Mouse (Mus musculus): ENCODE measurements around the gene Cul5.

Cul5 gene

DNA sequence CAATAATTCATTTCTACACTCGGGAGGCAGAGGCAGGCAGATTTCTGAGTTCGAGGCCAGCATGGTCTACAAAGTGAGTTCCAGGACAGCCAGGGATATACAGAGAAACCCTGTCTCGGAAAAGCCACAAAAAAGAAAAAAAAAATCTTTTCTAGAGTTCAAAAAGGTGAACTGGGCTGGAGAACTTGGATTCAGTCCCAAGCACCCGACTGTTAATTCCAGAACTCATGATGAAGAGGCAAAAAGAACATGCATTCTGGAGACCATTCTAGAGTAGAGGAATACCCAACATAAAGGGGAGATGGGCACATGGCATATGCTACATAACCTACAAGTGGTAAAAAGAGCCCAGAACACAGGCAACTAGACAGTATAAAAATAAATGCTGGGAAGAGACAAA, 62.0 kb downstream of the Cul5 start:
- DNase-seq (ENCODE audit: low spot score in 2 of 2) = no peak

DNA sequence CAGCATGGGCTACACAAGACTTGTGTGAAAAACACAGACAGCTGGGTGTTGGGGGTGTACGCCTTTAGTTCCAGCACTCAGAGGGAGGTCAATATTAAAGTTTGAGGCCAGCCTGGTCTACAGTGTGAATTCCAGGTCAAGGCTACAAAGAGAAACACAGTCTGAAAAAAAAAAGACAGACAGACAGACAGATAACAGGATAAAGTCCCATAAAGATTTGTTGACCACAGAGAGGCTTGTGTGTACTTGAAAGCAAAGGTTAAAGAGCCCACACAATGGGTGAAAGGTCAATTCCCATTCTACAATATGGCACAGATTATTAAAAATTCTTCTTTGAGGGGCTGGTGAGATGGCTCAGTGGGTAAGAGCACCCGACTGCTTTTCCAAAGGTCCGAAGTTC, 62.6 kb downstream of the Cul5 start:
- no peak for DNase-seq (ENCODE audit: low spot score in 2 of 2)

DNA sequence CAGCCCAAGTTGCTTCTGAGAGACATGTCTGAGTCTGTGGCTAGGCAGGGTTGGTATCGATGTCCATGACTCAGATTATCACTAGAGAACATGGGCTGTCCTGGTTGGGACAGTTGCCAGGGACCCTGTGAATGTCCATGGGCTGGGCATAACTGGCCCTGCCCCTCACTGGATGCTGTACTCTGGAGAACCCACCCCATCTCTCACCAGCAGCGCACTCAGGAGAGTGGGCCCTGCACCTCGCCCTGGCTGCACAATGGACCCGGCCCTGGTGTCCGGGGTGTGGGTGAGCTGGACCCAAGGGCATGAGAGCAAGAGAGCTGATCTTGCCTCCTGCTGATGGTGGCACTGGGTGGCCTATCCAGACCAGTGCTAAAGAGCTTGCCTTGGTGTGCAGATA, 64.9 kb downstream of the Cul5 start:
- no peak for DNase-seq (ENCODE audit: low spot score in 2 of 2)

DNA sequence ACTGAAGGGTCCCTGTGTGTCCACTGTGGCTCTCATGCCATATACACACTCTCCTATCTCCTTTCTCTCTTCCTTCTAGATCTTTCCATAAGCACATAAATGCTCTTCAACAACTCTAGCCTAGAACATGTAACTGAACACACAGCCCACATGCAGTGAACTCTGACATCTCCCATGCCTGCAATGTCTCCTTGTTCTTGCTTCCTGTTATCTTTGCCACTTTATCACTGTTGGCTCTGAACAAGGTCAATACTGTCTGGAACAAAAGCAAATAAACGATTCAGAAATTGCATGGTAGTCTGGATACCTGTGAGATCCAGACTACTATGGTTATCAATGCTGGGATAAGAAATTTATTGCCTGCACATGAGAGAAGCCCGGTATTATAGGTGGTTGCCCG, 66.0 kb downstream of the Cul5 start:
- DNase-seq (ENCODE audit: low spot score in 2 of 2) = no peak

DNA sequence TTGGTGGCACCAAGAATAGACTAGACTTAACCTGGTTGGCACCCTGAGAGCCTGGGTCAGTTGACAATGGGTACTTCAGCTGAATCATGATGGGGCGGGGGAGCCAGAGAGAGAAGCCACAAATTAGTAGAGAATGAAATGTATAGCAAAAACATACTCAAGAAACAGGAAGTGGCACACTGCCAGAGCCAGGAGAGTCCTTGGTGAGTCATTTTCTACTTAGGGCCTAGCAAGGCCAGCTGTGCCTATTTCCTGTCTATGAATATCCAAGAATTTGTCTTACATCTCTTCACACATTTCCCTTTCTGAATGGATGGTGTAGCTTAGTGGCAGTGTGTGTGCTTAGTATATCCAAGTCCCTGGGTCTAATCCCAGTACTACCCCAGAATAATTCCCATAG, 66.4 kb downstream of the Cul5 start:
- no peak for DNase-seq (ENCODE audit: low spot score in 2 of 2)

DNA sequence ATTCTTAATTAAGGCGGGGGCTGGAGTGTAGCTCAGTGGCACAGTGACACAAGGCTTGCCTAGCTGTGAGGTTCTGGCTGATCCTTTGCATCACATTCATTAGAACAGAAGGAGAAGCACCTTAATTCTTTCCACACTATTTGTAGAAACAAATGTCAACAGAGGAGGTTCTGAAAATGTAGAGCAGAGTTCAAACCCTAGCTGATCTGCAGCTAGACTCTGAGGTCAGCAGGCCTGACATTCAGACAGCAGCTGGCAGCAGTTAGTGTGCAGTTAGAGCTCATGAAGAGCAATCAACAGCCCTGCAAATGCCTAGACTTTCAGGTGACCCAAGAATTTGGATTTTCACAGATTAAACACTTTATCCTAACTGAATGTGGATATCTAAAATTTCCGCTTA, 68.3 kb downstream of the Cul5 start:
- DNase-seq (ENCODE audit: low spot score in 2 of 2) = no peak

DNA sequence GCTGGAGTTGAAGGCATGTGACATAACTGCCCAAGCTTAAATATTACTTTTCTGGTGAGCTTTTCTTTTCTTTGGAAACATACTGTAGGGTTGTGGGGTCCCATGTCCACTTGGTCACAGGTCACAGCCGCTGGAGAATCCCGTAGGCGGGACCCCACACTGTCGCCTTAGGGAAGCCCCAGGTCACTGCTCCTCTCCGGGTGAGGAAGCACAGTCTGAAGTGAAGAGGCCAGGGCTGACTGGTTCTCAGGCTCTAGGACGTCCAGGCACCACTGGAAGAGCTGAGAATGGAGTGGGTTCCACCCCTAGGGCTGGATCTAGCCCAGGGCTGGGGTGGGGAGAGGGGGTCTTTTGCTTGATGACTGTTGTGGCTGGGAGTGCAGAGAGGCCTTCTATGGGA, 71.2 kb downstream of the Cul5 start:
- no peak for DNase-seq (ENCODE audit: low spot score in 2 of 2)

DNA sequence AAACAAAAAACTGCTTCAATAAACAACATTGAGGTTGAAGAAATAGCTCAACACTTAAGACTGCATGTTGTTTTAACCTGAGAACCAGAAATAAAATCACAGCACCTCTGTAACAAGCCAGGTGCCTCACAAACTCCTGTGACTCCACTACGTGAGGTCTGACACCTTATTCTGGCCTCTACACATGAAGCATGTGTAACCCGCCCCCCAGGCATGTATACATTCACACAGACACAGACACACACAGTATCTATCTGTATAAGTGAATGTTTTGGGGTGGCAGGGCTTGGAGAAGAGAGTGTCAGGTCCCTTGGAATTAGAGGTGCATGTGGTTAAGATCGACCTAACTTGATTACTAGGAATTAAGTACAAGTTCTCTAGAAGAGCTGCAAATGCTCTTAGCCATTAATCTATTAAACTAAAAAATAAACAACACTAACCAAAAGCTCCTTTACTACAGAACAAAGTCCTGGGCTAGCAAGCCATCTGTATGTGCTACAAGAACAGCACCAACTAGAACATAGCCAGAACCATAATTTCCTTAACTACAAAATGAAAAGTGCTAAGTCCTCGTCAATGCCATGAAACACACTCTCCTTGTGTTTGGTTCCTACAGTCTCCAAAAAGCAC, 72.7 kb downstream of the Cul5 start:
- no peak for DNase-seq (ENCODE audit: low spot score in 2 of 2)

DNA sequence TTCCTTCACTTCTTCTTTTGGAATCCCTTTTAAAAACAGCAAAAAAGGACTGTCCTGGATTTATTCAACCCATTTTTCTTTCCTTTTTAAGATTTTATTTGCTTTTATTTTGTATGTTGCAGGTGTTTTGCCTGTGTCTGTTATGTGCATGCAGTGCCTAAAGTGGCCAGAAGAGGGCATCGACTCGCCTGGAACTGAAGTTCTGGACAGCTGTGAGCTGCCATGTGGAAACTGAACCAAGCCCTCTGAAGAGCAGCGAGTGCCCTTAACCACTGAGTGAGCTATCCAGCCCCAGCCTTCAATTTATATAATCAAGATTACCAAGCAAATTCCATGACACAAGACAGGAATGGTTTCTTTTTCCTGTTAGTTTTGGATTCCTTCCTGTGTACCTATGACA, 75.0 kb downstream of the Cul5 start:
- peak; percentile 49 to 77 for DNase-seq (ENCODE audit: low spot score in 2 of 2)

DNA sequence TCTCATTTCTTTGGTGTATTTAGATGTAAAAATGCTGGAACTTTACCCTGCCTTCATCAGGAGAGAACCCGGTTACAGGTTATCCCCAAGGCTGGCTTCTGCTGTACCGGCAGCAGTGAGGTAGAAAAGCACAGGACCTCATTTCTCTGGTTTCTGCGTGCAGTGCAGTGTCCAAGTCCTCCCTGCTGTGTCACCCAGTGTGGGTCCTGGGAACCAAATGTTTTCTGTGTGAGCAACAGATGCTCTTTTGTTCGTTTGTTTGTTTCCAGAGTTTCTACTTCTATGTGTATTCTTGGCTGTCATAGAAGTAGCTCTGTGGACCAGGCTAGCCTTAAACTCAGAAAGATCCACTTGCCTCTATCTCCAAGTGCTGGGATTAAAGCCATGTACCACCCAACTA, 87.9 kb downstream of the Cul5 start:
- no peak for DNase-seq (ENCODE audit: low spot score in 2 of 2)

DNA sequence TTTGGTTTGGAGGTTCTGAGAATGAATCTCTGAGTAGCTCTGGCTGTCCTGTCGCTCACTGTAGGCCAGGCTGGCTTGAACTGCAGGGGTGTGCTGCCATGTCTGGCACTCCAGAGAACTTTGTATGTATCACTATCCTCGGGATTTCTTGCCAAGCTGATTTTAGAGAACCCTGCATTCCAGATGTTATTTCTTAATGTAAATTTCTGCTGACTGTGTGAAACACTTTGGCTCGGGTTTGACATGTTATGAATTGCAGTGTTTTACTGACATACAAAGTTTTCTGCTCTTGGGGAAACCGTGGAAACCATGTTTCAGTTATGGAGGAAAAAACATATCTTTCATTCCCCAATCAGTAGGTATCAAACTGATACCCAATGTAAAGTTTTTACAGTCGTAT, 94.1 kb downstream of the Cul5 start:
- DNase-seq (ENCODE audit: low spot score in 2 of 2) = no peak

DNA sequence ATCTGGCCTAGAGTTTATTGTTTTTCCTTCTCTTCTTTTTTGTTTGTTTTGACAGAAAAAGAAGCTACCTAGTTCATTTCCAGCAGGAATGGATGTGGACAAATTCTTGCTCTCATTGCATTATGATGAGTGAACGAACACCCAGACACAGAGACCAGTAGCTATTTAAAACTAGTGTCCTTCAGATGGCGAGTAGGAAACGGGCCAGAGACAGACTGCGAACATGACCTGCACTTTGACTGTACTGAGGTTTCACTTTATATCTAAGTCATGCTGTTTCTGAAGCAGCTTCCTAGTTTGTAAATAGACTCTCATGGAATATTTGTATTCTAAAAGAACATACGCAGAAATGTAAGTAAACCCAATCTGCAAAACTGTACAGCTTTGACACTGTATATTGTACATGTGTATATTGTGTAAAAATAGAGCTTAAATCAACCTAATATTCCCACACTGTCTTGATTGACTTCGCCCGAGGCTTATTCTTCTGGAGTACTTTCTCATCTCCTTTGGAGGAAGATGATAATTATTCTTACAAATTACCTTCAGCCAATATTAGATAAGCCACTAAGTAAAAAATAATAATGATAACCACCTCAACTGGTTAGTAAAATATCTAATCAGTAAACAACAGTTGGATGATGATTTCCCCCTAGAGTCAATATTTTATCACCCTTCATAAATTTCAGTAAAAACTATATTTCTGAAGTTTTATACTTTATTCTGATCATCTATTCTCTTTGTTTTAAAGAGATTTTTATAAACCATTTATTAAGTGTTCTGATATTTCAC, 97.1 kb downstream of the Cul5 start:
- no peak for DNase-seq (ENCODE audit: low spot score in 2 of 2)

DNA sequence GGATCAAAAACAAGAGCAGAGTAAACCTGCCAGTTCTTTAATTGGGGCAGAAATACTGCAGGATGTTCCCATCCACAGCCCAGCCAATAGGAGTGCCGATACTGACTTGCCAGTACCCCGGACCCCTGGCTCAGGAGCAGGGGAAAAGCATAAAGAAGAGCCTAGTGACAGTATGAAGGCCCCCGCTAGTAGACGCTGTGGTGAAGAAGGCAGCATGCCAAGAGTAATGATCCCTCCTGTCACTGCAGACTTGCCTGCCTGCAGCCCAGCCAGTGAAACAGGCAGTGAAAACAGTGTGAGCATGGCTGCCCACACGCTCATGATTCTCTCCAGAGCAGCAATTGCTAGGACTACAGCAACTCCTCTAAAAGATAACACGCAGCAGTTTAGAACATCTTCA, 99.2 kb downstream of the Cul5 start:
- DNase-seq (ENCODE audit: low spot score in 2 of 2) = no peak

Measured in thymus, postnatal 10 days (tissue).